Comparison of ENCODE assay signal across 27 mouse cellular contexts in the genomic region with DNA sequence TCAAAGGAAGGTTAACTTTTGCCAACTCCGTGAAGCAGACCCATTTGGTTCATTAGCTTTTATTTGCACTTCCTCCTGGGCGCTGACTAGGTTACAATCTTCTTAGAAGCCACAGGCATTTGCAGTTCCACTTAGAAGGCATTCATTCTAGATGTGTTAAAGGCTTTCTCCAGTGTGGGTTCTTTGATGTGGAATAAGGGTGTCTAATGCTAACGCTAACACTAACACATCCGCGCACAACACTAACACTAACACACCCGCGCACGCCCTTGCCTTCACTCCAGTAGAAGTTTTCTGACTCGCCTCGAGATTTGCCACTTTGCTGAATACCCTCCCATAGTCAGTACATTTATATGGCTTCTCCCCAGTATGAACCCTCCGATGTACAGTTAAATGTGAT. TPM values are rescaled to one million over a fixed set of nuclear protein-coding genes. Genes with fewer than 3 reads are reported as not detected.
DNase-seq lines count a peak whose midpoint lies in the region; ATAC-seq and TF ChIP-seq lines count a peak whose summit lies in the region.
"Had no signal": no experiment of that assay in that cellular context is flagged by ENCODE, and none has a peak within 500 bp of the region (broad histone marks: within the 10 kb centered on the region; RNA-seq: fewer than 3 reads in every experiment).

No protein-coding gene starts in this region.

- POLR2A ChIA-PET in Patski (lab: Charles Lee) = interaction anchor here (0.6 kb wide), 1 partner anchor 104 kb away, joined by 8 read pairs; no protein-coding TSS in a partner anchor

- in situ Hi-C loops in Patski (cut with MboI; ENCODE audit: low pct_unique_long_range_greater_than_20kb) = no loop called here

- intact Hi-C loops in left cerebral cortex, postnatal 10 days (cut with DNase I) = loop anchor here (10.0 kb wide), 1 partner anchor 383 kb away; no protein-coding TSS in a partner anchor

- no peak overlapping the region for H3K27ac ChIP-seq in limb, embryonic 13.5 days
- no peak overlapping the region for H3K27ac ChIP-seq in limb, embryonic 10.5 days
- H3K27ac ChIP-seq: embryonic facial prominence, embryonic 15.5 days; forebrain, embryonic 10.5 days; gastrocnemius, adult 2 months; hindbrain, embryonic 10.5 days; hindbrain, embryonic 15.5 days had no signal

- DNase-seq in limb, embryonic 10.5 days (ENCODE audit: low spot score) = no peak
- peak; percentile 28 for DNase-seq in Patski (ENCODE audit: low read depth, low spot score)
- peak; percentile 33 for DNase-seq in induced T-regulatory cell, adult 2 months (ENCODE audit: low read depth)
- DNase-seq in layer of hippocampus, postnatal 10 days (ENCODE audit: low spot score in 2 of 2) = no peak
- DNase-seq in embryo, embryonic 10 days (ENCODE audit: low spot score) = no peak
- DNase-seq in left cerebral cortex, postnatal 10 days (ENCODE audit: extremely low spot score in 1 of 2, low spot score in 2 of 2) = no peak
- DNase-seq: adrenal gland, postnatal 25 days; cerebellum, adult 2 months; cerebellum, postnatal 10 days; embryo, embryonic 11 days; gastrocnemius, adult 2 months; gastrocnemius, postnatal 25 days had no signal

- H3K36me3 ChIP-seq in limb, embryonic 13.5 days = no peaks in the 10 kb centered on the region
- no peaks in the 10 kb centered on the region for H3K36me3 ChIP-seq in limb, embryonic 10.5 days
- H3K36me3 ChIP-seq: embryonic facial prominence, embryonic 15.5 days; forebrain, embryonic 10.5 days; heart, embryonic 12.5 days; hindbrain, embryonic 10.5 days; hindbrain, embryonic 15.5 days had no signal

- no peaks in the 10 kb centered on the region for H3K9me3 ChIP-seq in limb, embryonic 13.5 days
- no peaks in the 10 kb centered on the region for H3K9me3 ChIP-seq in limb, embryonic 10.5 days (replicated peaks)
- H3K9me3 ChIP-seq: embryonic facial prominence, embryonic 15.5 days; forebrain, embryonic 10.5 days; heart, embryonic 12.5 days; hindbrain, embryonic 10.5 days; hindbrain, embryonic 15.5 days had no signal

- ATAC-seq in limb, embryonic 13.5 days (ENCODE audit: low FRiP score, low read depth) = no peak
- peak; percentile 29 for ATAC-seq in Patski
- ATAC-seq: forebrain, embryonic 14.5 days had no signal

- CTCF ChIA-PET in Patski (lab: Charles Lee) = no interaction called here

- peak overlapping the region; percentile 7; the same call in 1 of the 2 replicates for H3K4me2 ChIP-seq in limb, embryonic 13.5 days (replicated peaks)
- H3K4me2 ChIP-seq: embryonic facial prominence, embryonic 15.5 days; heart, embryonic 12.5 days; hindbrain, embryonic 15.5 days had no signal

- H3K27me3 ChIP-seq in limb, embryonic 13.5 days = peaks cover 39% of the 10 kb centered on the region
- H3K27me3 ChIP-seq in limb, embryonic 10.5 days (ENCODE audit: low read depth, poor library complexity, severe bottlenecking) = peaks cover 39% of the 10 kb centered on the region
- peaks cover 51% of the 10 kb centered on the region for H3K27me3 ChIP-seq in Patski

- no peak overlapping the region for H3K4me3 ChIP-seq in limb, embryonic 13.5 days
- no peak overlapping the region for H3K4me3 ChIP-seq in limb, embryonic 10.5 days
- H3K4me3 ChIP-seq: embryonic facial prominence, embryonic 15.5 days; erythroblast, embryonic 14.5 days; forebrain, embryonic 10.5 days; gastrocnemius, adult 2 months; heart, embryonic 12.5 days; hindbrain, embryonic 10.5 days; hindbrain, embryonic 15.5 days had no signal

- H3K9ac ChIP-seq in limb, embryonic 13.5 days = no peak overlapping the region
- H3K9ac ChIP-seq: embryonic facial prominence, embryonic 15.5 days; heart, embryonic 12.5 days; hindbrain, embryonic 15.5 days had no signal

- no peak for TF ChIP-seq CTCF in Patski (IDR thresholded peaks at IDR 0.05)

- peaks cover 1% of the 10 kb centered on the region; the same call in 1 of the 2 replicates for H3K4me1 ChIP-seq in limb, embryonic 13.5 days
- H3K4me1 ChIP-seq in limb, embryonic 10.5 days = peaks cover 11% of the 10 kb centered on the region
- H3K4me1 ChIP-seq: heart, embryonic 12.5 days had no signal

- WGBS in limb, embryonic 13.5 days = 32% methylated on average over 11 of the region's 11 CpGs
- WGBS in limb, embryonic 10.5 days = 51% methylated on average over 11 of the region's 11 CpGs

RNA-seq across cellular contexts. Expression of a gene that starts 0.7 kb away (rescaled TPM):
- polyA plus RNA-seq in limb, embryonic 13.5 days (2015; fragmentation: Nextera tagmentation; extraction: Ambion mirVana) = not detected in 2 replicates
- not detected in 2 replicates for polyA plus RNA-seq in limb, embryonic 10.5 days (2016; fragmentation: Nextera tagmentation; extraction: Ambion mirVana)
- not detected for polyA plus RNA-seq in Patski (2021)
- total RNA-seq in layer of hippocampus, postnatal 10 days (2021) = not detected
- not detected for total RNA-seq in left cerebral cortex, postnatal 10 days (2021)
- total RNA-seq: adrenal gland, postnatal 25 days; CH12.LX; gastrocnemius, adult 2 months; gastrocnemius, postnatal 25 days; granulocyte monocyte progenitor cell, adult 5-6 weeks; heart, adult 8-10 months; heart, postnatal 25 days had no signal
- polyA plus RNA-seq: cerebellum, adult 2 months; embryonic facial prominence, embryonic 11.5 days; embryonic facial prominence, embryonic 15.5 days; erythroblast, embryonic 14.5 days; forebrain, embryonic 10.5 days; forebrain, embryonic 14.5 days; heart, embryonic 12.5 days; heart, embryonic 16.5 days; hindbrain, embryonic 10.5 days; hindbrain, embryonic 15.5 days; intestine, embryonic 14.5 days had no signal

RNA-seq across cellular contexts. Expression of a gene that starts 20.5 kb away (rescaled TPM):
- 14.4 and 15.1 TPM in 2 replicates for polyA plus RNA-seq in limb, embryonic 13.5 days (2015; fragmentation: Nextera tagmentation; extraction: Ambion mirVana)
- 11.8 and 15.7 TPM in 2 replicates for polyA plus RNA-seq in limb, embryonic 10.5 days (2016; fragmentation: Nextera tagmentation; extraction: Ambion mirVana)
- 5.5 TPM for polyA plus RNA-seq in Patski (2021)
- 10 to 100 TPM; 17.8 to 19.9 TPM for total RNA-seq in layer of hippocampus, postnatal 10 days (2021)
- 10 to 100 TPM; 16.8 to 19.1 TPM for total RNA-seq in left cerebral cortex, postnatal 10 days (2021)
- polyA plus RNA-seq: erythroblast, embryonic 14.5 days had no signal

RNA-seq across cellular contexts. Expression of a gene that starts 37.1 kb away (rescaled TPM):
- polyA plus RNA-seq in limb, embryonic 13.5 days (2015; fragmentation: Nextera tagmentation; extraction: Ambion mirVana) = 37.7 and 37.8 TPM in 2 replicates
- 22.4 and 29.8 TPM in 2 replicates for polyA plus RNA-seq in limb, embryonic 10.5 days (2016; fragmentation: Nextera tagmentation; extraction: Ambion mirVana)
- 1.7 TPM for polyA plus RNA-seq in Patski (2021)
- total RNA-seq in layer of hippocampus, postnatal 10 days (2021) = 10 to 100 TPM; 20.8 to 21.7 TPM
- total RNA-seq in left cerebral cortex, postnatal 10 days (2021) = 10 to 100 TPM; 23.5 to 24.5 TPM
- total RNA-seq: CH12.LX had no signal
- polyA plus RNA-seq: erythroblast, embryonic 14.5 days had no signal

Comparison
In these comparisons a context has a peak if more than half of its experiments do, and no peak if none do; other contexts are left out.
1. DNase-seq: peak in Patski (single experiment) and induced T-regulatory cell, adult 2 months (single experiment); none in limb, embryonic 10.5 days (single experiment), layer of hippocampus, postnatal 10 days (0 of 2), embryo, embryonic 10 days (single experiment) and left cerebral cortex, postnatal 10 days (0 of 2).